Mouse (Mus musculus) C2C12 (cell line): ENCODE results near the gene Gemin5. TPM values are rescaled to one million over a fixed set of nuclear protein-coding genes. Genes with fewer than 3 reads are reported as not detected.

Experiments used
- H3K27me3 ChIP-seq: one replicate; pipeline ENCODE4 v1.6.1; 2011; ENCODE audit not compliant: control insufficient read depth, insufficient read depth, insufficient read length
- H3K36me3 ChIP-seq: one replicate; pipeline ENCODE4 v1.6.1; 2011; ENCODE audit not compliant: control insufficient read depth, insufficient read depth
- H3K4me3 ChIP-seq: one replicate; pipeline ENCODE4 v1.5.1; 2011; ENCODE audit warnings: mild to moderate bottlenecking, control low read depth; ENCODE audit not compliant: poor library complexity, insufficient read depth, severe bottlenecking
- H3K79me2 ChIP-seq: one replicate; pipeline ENCODE4 v1.6.1; 2011; ENCODE audit not compliant: control insufficient read depth, insufficient read depth
- H3K79me3 ChIP-seq: one replicate; pipeline ENCODE4 v1.6.1; 2011; ENCODE audit warnings: low read depth, control low read depth
- H3ac ChIP-seq: one replicate; pipeline ENCODE3; 2011; ENCODE audit warnings: low read depth; ENCODE audit not compliant: control insufficient read depth, insufficient read length
- CEBPB ChIP-seq: IDR thresholded peaks from one replicate; pipeline ENCODE4 v1.6.1; 2011; ENCODE audit warnings: low read depth, mild to moderate bottlenecking, control low read depth, moderate library complexity
- CTCF ChIP-seq: IDR thresholded peaks from one replicate; pipeline ENCODE4 v1.5.1; 2011; ENCODE audit not compliant: control insufficient read depth, insufficient read depth, insufficient read length
- FOSL1 ChIP-seq: IDR thresholded peaks from one replicate; pipeline ENCODE4 v1.8.0; 2011; ENCODE audit warnings: mild to moderate bottlenecking, low read length; ENCODE audit not compliant: poor library complexity, insufficient read depth, severe bottlenecking
- MAX ChIP-seq: IDR thresholded peaks from one replicate; pipeline ENCODE4 v1.6.1; 2011; ENCODE audit warnings: mild to moderate bottlenecking, control low read depth
- MYOD1 ChIP-seq: IDR thresholded peaks from one replicate; pipeline ENCODE4 v1.6.1; 2011; ENCODE audit warnings: low read depth; ENCODE audit not compliant: control insufficient read depth, insufficient read length
- MYOG ChIP-seq: IDR thresholded peaks from one replicate; pipeline ENCODE4 v1.6.1; 2011; ENCODE audit not compliant: control insufficient read depth, insufficient read length; ENCODE audit errors: extremely low read depth
- USF1 ChIP-seq: IDR thresholded peaks from one replicate; pipeline ENCODE4 v1.6.1; 2011; ENCODE audit warnings: low read depth, mild to moderate bottlenecking, control low read depth, moderate library complexity
- polyA plus RNA-seq: library from polyadenylated mRNA; unstranded; fragments of >200 nt; fragmentation: generic; extraction: Trizol; gene quantifications from one replicate; pipeline ENCODE4 v1.2.1, GENCODE M21; 2012; ENCODE audit warnings: missing spikeins

Gene Gemin5
- polyA plus RNA-seq, 1 experiment, result 26.7 TPM

DNA sequence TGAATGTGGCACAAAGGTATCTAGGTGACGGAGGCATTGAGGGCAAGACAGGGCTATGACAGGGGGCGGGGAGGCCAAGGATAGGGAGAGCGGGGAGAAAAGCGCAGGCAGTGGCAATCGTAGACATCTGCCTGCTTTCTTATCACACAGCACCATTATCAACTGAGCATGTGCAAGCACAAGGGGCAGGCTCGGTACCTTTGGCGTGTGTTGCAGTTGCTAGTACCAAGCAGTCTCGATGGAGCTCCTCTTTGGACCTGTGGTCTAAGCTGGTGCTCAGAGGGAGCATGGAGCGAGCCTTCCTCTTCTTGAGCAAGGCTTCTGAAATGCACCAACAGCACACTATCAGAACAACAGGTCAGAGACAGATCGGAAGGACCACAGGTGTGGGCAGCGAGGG lies 29.5 kb downstream of the Gemin5 start:
- no peaks in the 10 kb centered on the region for H3K27me3 ChIP-seq
- peaks cover 93% of the 10 kb centered on the region for H3K36me3 ChIP-seq
- no peak for TF ChIP-seq USF1
- TF ChIP-seq MAX, result no peak
- no peak for TF ChIP-seq CEBPB
- no peak for TF ChIP-seq CTCF
- no peak for TF ChIP-seq MYOG
- TF ChIP-seq FOSL1, result no peak
- no peak for TF ChIP-seq MYOD1
- H3K79me2 ChIP-seq, result no peaks in the 10 kb centered on the region
- no peaks in the 10 kb centered on the region for H3K79me3 ChIP-seq
- H3K4me3 ChIP-seq, result no peak overlapping the region
- no peak overlapping the region for H3ac ChIP-seq

DNA sequence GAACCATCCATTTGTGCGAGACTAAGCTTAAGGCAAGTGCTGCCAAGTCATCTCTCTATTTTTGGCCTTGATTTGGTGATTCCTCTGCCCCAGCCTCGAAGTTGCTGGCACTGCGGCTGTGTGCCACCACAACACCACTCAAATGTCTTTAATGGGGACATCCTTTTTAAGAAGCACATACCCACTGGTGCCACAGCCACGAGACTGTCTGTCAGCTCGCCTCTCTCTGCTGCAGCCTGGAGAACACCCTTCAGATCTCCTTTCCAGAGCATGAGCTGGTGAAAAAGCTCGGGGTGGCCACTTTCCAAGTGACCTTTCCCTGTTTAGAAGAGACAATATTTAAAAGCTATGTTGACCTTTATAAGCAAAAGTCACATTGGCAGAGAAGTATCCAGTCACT lies 31.7 kb downstream of the Gemin5 start:
- no peaks in the 10 kb centered on the region for H3K27me3 ChIP-seq
- TF ChIP-seq MAX (no peak), FOSL1 (no peak), MYOG (no peak), USF1 (no peak), MYOD1 (no peak), CEBPB (no peak), CTCF (no peak)
- no peak overlapping the region for H3ac ChIP-seq
- H3K79me3 ChIP-seq, result no peaks in the 10 kb centered on the region
- peaks cover 92% of the 10 kb centered on the region for H3K36me3 ChIP-seq
- H3K4me3 ChIP-seq, result no peak overlapping the region
- no peaks in the 10 kb centered on the region for H3K79me2 ChIP-seq

DNA sequence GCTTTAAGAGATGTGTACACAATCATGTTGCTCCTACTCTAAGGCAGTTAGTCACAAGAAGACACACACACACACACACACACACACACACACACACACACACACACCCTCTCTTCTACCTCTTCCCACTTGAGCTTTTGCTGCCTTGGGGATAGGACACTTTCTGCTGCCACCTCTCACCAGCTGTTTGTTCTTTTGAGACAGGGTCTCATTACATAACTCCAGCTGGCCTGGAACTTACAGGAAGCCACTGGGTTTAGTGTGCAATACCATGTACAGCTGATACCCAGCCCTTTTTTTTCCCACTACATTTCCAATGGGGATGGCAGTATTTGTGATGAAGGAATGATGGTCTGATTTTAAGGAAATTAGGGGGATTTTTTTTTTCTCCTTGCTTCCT lies 33.0 kb downstream of the Gemin5 start:
- Histone ChIP-seq H3K27me3 (no peaks in the 10 kb centered on the region), H3K4me3 (no peak overlapping the region), H3ac (no peak overlapping the region), H3K79me3 (no peaks in the 10 kb centered on the region), H3K79me2 (no peaks in the 10 kb centered on the region), H3K36me3 (peaks cover 90% of the 10 kb centered on the region)
- TF ChIP-seq CEBPB (no peak), MYOD1 (no peak), MAX (no peak), MYOG (no peak), FOSL1 (no peak), CTCF (no peak), USF1 (no peak)

DNA sequence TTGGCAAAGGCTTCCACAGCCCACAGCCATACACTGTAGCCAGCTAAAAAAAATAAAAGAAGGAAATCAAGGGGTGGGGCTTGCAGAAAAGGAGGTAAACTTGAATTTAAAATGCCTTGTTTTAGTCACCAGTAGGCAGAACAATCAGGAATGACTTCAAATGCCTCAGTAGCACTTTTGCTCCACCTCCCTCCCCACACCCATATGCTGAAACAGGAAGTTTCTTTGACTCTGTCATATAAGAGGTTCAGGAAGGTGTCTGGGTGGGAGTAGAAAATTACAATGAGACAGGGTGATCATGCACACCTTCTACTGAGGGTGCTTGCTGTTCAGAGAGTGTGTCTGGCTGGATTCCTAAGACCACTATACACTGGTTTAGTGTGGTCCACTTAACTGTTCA lies 33.5 kb downstream of the Gemin5 start:
- TF ChIP-seq MYOD1 (no peak), MYOG (no peak), USF1 (no peak), MAX (no peak), FOSL1 (no peak), CEBPB (no peak), CTCF (no peak)
- no peaks in the 10 kb centered on the region for H3K79me3 ChIP-seq
- peaks cover 90% of the 10 kb centered on the region for H3K36me3 ChIP-seq
- no peaks in the 10 kb centered on the region for H3K79me2 ChIP-seq
- H3K4me3 ChIP-seq, result no peak overlapping the region
- H3ac ChIP-seq, result no peak overlapping the region
- no peaks in the 10 kb centered on the region for H3K27me3 ChIP-seq

DNA sequence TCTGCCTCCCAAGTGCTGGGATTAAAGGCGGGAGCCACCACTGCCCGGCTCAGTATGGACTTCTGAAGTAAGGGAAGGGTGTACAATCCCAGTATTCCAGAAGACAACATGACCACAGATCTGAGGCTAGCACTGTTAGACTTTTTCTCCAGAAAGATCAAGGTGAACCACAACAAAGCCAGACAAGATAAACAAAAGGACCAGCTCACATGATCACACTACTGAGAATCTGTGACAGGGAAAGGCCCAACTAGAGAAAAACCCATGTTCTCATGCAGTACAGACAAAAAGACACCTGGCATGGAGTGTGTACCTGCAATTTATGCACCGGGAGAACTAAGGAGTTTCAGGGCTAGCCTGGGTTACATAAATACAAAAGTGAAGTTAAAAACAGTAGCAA lies 36.3 kb downstream of the Gemin5 start:
- H3K27me3 ChIP-seq, result no peaks in the 10 kb centered on the region
- no peak overlapping the region for H3ac ChIP-seq
- H3K4me3 ChIP-seq, result no peak overlapping the region
- no peaks in the 10 kb centered on the region for H3K79me3 ChIP-seq
- H3K36me3 ChIP-seq, result peaks cover 88% of the 10 kb centered on the region
- TF ChIP-seq MYOD1, result no peak
- TF ChIP-seq MYOG, result no peak
- TF ChIP-seq USF1, result no peak
- TF ChIP-seq CEBPB, result no peak
- no peak for TF ChIP-seq MAX
- no peaks in the 10 kb centered on the region for H3K79me2 ChIP-seq

DNA sequence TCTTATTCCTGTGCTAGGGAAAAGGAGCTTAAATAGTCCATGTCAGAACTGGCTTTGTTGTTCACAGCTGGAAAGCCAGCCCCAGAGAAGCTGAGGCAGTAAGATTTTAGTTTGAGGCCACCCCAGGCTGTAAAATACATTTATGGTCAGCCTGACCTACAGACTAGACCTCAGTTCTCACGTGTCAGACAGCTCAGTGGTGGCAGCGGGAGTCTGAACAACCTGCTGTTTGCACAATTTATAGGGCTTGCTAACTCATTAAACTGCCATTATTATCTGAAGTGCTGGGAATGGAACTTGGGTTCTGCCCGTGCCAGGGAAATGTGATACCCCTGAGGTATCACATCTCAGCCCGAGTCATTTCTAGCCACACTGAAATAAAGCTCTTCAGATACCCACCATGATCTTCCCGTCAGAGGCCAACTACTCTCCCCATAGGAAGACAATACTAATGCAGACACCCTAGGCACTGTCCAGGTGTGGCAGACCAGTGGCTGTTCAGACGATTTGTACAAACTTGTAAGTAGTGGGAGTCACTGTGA lies 39.0 kb downstream of the Gemin5 start:
- Histone ChIP-seq H3K79me2 (no peaks in the 10 kb centered on the region), H3ac (no peak overlapping the region), H3K79me3 (no peaks in the 10 kb centered on the region), H3K4me3 (no peak overlapping the region), H3K27me3 (no peaks in the 10 kb centered on the region), H3K36me3 (peaks cover 84% of the 10 kb centered on the region)
- TF ChIP-seq CTCF (no peak), MYOG (no peak), MYOD1 (no peak), FOSL1 (no peak), CEBPB (no peak), MAX (no peak), USF1 (no peak)
